Mouse (Mus musculus) erythroblast, embryonic 14.5 days (primary cell): Measurements from ENCODE around the gene A230072I06Rik.

ENCODE experiments used
- GATA1 ChIP-seq: IDR thresholded peaks from 2 replicates; pipeline ENCODE4 v1.6.1; 2012; ENCODE audit warnings: low read length, inconsistent platforms, mixed read lengths
- TAL1 ChIP-seq: IDR thresholded peaks from 3 replicates; pipeline ENCODE4 v1.6.1; 2012; ENCODE audit warnings: low read length, inconsistent platforms, mixed read lengths

DNA sequence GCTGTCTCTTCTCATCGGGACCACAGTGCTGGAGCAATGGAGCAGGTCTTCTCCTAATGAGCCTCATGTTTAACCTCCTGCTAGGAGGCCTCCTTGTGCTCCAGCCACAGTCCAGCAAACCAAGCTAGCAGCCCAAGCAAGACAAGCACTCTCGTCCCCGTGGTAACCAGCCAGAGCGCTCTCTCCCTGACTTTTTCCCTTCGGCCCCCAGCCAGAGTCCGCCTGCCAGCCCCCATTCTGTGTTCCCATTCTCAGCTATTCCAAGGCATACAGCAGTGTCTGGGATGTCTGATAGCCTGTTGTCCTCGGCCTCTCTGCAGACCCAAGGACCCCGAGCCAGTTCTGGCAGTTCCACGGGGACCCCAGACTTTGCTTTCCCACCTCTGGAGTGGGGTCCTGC, 38.5 kb upstream of the A230072I06Rik start:
- TF ChIP-seq TAL1 (no peak), GATA1 (no peak)
